Mouse (Mus musculus): ENCODE data around the gene Nrp1.

Gene Nrp1

DNA sequence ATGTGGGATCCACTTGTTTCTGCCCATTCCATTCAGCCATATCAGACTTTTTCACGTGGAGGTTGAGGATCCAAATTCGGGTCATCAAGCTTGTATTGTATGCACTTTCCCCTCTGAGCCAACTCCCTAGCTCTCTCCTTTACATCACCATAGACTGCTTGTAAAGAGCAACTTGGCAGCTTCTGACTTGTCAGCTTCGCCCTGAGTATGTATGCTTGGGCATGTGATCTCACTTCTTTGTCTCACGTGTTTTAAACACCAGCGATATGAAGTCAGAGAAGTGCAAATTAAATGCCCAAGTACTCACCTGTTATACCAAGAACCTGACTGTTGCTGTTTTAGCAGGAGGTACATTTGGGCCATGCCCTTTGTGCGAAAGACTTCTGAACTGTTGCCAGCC lies 12.6 kb downstream of the Nrp1 start:
- DNase-seq (ENCODE audit: low read depth, low spot score), result no peak

DNA sequence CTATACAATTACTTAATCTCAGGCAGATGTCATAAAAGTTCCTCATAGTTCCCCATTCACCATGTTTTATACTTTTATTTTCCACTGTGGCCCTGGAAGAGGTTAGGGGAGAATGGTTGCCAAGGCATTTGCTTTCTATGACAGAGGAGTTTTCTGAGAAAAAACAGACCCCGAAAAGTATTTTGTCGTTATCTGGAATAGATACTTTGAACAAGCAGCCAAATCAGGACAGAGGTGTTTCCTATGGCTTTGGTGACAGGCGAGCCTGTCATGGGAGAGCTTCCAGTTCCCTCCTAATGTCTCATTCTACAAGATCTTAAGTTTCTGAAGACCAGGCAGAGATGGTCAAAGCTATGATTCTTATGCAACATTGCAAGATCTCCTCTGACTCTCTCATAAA lies 13.4 kb downstream of the Nrp1 start:
- no peak for DNase-seq (ENCODE audit: low read depth, low spot score)

DNA sequence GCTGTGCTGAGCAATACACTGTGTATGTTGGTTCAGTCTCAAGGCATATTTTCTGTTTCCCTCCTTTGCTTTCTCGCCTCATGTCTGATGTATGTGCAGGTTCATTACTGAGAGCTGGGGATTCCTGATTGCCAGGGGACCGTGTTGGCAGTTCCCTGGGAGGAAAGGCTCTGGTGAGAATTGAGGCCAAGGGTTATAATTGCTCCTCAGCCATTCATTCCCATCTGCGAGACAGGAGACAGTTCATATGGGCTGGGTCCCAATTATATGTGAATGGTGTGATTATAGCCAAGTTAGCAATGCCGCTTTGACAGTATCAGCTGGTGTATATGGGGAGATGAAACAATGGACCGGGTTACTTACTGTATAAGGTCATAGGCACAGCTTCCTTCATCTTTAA lies 14.3 kb downstream of the Nrp1 start:
- no peak for DNase-seq (ENCODE audit: low read depth, low spot score)

DNA sequence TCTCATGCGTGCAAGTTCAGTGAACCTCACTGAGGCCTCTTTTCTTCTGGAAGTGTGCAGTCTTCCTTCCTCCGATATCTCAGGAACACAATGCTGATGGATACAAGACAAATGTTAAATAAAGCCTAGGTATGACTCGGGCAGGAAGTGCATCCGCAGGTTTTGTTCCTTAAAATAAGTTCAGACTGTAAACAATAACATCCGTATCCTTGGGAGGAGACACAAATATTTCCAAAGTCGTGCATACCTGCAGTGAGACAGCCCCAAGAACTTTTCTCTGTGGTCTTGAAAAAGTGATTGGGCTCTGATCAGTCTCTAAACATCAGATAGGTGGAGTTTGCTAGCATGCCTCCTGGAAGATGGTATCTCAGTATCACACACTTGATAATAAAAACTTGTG lies 15.0 kb downstream of the Nrp1 start:
- DNase-seq (ENCODE audit: low read depth, low spot score), result no peak

DNA sequence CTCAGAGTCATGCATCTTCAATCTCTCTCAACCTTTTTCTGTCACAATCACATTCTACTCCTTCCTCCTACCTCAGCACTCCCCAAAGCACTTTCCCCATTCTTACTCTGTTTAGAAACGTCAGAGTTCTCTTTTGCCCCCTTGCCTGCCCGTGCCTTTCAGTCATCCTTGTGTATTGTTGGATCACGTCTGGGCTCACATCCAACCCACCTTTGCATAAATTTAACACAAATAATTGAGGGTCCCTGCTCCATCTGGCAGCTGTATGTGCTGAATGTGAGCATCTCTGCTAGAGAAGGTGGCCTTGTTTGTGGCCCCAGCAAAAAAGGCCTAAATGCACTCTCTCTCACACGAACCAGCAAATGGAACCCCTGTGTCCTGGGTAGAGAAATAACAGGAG lies 16.9 kb downstream of the Nrp1 start:
- DNase-seq (ENCODE audit: low read depth, low spot score), result no peak

DNA sequence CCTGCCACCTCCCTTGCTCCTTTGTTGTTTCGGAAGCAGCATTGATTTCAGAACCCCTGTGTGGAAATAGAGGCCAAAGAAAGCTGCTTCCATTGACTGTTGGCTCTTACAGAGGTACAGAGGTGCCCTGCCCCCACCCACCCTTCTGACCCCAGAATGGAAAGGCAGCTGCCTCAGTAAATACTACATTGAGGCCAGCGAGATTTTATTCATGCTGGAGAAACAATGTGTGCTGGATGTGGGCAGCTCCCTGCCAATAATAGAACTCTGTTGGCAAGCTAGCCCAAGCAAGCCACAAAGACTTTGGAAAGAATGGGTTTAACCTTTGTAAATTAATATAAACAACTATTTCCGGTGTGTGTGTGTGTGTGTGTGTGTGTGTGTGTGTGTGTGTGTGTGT lies 24.8 kb downstream of the Nrp1 start:
- DNase-seq (ENCODE audit: low read depth, low spot score), result no peak

DNA sequence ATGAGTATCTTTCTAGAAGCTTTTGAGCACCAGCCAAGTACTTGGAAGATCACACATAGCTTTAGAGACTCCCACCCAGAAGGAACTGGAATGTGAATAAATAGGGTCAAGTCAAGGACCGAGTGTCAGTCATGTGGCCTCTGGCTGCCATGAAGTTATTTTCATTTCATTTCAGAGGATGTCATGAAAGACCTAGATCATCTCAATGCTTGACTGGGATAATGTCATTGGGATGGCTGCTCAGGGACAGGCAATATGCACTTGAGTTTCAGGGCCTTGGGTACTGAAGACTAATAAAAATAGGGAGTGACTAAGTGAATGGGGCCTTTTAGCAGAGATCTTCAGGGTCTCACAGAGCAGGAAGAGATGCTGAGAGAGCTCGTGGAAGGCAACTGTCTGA lies 26.0 kb downstream of the Nrp1 start:
- no peak for DNase-seq (ENCODE audit: low read depth, low spot score)

DNA sequence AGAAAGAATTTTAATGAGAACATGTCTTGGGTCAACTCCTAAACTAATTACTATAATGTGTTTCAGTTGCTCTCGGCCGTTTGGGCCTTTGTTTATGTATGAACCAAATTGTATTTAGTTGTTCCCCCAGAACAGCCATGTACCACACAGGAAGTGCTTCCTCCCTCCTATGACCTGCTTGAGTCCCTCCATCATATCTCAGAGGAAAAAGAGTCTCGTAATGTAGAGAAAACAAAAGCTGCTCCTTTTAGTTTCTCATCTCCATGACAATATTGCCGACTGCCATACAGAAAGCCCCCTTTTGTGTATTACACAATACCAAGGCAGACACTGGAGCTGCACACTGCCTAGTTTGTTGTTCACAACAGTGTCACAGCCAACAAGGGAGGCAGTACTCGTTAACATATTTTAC lies 26.5 kb downstream of the Nrp1 start:
- DNase-seq (ENCODE audit: low read depth, low spot score), result no peak

DNA sequence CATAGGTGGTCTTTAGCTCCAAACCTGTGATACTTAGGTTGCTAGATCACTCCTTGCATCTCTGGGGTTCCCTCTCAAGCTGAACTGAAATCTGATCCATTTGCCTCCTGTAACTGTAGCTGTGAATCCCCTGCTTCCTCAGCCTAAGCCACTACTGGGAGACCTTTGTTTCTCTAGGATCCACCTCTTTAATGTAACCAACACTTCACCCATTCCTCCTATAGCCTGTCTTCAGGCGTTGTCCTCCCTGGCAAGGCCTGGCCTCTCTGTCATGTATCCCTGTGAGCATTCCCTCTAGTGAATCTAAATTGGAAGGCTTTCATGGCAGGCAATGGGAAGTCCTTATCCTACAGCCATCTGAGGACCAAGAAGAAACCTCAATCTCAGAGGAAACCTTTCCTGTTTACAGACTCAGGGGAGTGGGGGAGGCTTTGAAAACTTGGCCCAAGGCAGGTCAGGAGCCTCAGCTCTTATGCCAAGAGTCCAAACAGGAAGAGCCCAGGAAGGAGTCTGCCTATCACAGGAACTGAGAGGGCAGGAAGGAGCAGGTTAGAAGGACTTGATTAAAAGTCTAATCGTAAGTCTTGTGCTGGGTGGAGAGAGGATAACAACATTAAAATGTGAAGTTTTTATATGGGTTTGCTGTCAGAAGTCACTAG lies 28.7 kb downstream of the Nrp1 start:
- DNase-seq (ENCODE audit: low read depth, low spot score), result no peak

DNA sequence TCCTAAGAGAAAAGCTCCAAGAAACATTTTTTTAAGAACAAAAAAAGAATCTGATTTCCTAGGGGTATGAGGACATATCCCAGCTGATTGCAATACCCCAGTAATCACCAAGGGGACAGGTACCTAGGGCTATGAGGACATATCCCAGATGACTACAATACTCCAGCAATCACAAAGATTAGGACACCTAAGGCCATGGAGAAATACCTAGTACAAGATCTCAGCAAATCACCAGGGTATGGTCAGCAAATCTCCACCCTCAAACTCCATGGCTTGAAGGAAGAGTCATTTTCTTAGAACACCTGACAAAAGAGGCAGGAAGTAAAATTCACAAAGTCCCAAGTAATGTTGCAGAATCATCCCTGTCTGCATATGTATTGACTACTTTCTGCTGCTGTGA lies 32.4 kb downstream of the Nrp1 start:
- no peak for DNase-seq (ENCODE audit: low read depth, low spot score)

DNA sequence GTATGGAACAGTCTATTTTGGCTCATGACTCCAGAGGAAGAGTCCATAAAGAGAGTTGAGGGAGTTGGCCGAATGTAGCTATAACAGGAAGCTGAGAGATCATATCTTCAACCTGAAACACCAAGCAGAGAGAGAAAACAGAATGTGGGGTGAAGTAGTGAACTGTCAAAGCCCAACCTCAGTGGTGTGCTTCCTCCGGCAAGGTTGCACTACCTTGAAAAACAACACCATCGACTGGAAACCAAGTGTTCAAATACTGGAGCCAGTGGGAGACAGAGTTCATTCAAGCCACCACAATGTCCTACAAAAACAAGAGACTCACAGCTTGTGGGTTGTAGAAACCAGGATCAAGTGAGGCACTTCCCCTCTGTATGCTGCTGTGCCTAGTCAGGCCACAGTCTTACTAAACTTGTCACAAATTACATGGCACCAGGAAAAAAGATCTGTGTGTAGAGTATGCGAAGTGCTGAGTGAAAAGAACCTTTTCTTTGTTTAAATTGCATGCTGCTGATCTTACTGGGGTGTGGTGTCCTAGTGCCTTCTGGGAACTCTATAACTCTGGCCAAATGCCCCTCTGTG lies 32.9 kb downstream of the Nrp1 start:
- DNase-seq (ENCODE audit: low read depth, low spot score), result no peak

DNA sequence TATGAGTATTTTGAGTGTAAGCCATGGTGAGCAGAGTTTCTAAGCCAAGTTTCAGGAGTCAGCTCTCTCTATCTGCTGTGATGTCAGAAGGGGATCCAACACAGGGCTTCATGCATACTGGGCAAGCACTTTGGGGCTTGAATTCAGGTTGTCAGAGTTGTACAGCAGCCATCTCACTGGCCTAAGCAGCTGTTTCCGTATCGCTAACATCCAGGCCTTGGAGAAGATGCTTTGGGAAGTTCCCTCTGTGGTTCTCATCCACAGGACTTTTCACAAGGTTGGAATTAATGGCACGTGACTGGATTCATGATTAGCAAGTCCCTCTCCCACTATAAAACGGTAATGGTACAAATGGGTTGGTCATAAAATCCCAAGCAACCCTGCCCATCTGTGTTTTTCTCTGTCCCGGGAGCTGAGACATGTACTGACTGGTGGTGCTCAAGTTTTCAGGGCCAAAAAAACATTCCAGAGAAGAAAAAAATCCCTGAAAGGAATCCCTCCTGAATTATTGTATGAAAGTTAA lies 36.3 kb downstream of the Nrp1 start:
- no peak for DNase-seq (ENCODE audit: low read depth, low spot score)

DNA sequence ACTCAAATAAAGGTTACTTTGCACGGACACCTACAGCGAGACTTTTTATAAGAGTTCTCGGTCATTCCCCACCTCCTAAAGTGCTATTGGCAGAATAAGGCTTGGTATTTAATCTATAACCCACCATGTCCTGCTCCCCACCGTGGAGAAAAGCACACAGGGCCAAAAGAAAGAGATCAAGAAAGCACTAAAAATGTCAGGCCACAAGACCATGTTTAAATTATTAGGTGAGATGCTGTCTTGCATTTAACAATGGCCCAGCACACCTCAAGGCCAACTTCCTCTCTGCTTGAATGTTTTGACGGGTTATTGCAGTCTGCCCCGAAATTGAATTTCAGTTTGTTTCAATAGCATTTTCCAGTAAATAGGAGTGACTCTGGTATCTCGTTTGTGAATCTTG lies 38.6 kb downstream of the Nrp1 start:
- no peak for DNase-seq (ENCODE audit: low read depth, low spot score)

DNA sequence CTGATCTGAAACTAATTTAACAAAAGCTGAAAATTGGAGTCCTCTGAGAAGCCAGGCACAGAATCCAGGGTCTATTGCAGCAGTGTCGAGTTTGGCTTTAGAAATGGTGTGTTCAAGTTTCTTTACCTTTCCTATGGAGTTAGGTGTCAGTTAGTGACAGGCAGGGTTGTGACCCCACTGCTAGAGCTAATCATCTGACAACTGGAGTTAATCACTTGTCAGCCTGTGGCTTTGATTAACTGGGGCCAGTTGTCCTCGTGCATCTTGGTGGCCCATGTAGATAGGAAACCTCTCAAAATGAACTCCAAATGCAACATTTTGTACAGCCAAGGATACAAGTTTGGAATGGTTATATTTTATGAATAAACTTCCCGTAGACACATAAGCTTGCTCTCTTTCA lies 39.0 kb downstream of the Nrp1 start:
- no peak for DNase-seq (ENCODE audit: low read depth, low spot score)

DNA sequence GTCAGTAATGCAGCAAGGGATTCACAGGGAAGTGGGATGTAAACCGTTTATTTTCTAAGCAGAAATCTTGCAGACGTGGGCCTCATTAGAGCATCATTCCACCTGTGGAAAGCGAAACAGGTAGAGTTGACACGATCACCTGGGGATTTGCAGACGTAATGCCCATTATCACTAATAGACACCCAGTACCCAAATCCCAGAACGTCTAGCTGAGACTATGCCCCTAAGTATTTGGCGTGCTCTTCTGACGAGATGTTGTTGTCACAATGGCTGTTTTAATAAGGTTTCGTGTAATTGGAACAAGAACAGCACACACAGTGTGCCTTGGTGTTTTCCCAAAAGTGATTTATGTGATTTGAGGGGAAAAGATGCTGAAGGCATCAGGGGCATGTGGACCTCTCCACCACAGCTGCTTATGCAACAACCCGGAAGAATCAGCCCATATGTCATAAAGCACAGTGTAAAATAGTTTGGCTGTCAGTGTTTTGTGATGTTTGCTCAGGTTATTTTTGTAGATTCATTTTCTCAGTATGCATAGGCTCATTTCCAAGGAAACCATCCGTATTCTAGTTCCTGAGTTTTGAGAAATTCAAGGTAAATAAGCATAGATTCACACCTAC lies 40.2 kb downstream of the Nrp1 start:
- no peak for DNase-seq (ENCODE audit: low read depth, low spot score)

DNA sequence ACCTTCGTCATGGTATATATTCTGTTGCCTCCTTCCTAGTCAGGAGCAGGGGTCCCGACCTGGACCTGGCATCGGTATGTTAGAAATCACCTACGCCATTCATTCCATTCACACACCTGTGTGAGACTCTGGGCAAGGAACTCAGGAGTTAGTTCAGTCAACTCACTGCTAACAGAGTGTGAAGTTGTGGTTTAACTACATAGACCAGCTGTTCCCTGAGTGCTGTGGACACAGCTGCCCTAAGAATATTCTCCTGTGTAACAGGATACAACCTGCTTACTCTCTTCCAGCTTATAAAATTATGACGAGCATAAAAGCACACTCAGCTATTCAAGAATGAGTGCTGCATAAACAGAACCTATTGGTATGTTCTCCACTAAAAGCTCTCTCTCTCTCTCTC lies 41.9 kb downstream of the Nrp1 start:
- DNase-seq (ENCODE audit: low read depth, low spot score), result no peak

DNA sequence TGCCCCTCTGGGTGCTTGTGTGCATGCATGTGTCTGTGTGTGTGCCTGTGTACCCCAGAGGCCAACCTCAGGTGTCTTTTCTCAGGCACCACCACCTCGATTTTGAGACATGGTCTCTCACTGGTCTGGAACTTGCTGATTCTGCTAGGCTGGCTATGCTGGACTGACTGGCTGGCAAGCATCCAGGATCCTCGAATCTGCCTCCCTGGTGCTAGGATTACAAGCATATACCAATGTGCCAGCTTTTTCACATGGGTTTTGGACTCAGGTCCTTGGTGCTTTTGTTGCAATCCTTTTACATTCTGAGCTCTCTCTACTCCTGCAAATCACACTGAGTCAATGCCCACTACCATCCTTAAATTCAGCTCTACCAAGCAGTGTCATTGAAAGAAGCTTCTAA lies 46.5 kb downstream of the Nrp1 start:
- DNase-seq (ENCODE audit: low read depth, low spot score), result no peak

DNA sequence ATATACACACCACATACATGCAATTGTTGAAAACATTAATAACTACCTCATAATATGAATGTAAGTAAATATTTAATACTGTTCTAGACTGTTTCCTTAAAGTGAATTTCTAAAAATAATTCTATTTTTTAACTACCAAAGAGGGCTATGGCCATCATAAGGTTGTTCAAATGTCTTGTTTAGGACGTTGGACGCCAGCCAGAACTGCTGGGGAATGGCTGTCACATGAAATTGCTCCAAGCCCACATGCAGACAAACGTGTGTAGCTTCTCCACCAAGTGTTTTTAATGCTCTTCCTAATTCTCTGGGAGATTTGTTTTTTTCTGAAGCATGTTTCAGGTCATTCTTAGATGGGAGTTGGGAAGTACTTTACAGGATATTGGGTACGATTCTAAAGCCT lies 55.0 kb downstream of the Nrp1 start:
- no peak for DNase-seq (ENCODE audit: low read depth, low spot score)

DNA sequence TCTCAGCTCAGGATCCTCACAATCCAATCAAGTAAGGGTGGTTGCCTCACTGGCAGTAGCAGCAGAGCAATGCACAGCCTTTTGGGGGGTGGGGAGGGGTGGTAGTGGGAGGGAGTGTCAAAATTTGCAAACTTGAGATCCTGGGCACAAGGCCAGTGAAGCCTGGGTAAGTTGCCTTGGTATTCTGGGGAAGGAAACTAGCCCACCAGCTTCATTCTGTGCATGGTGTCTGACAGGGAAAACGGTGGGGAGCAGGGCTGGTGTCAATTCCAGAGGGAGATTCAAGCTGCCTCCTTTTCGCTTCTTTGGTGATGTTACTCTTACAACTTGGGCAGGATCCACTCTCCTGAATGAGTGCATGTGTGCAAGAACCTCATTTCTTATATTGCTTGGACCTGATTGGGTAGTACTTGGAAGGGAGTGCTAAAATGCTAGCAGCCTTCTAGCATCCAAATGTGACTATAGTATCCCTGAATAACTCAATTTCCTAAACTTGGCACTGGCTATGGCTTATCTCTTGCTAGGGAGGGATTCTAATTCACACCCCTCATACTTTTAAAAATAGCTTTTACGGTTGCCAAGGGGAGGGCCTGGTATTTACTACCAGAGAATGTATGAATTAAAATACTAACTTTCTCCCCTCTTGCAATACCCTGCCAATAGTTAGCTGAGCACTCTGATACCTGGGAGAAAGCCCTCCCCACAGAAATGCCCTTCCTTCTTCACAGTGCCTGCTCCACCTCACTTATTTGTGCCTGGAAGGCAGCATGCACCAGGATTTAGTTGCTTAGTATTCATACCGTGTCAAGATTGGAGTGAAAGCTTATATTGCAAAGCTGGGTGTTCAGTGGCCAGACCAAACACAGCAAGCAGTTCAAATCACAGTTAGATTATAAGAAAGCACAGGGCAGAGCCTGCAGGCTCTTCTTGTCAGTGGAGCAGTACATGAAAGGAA lies 57.6 kb downstream of the Nrp1 start:
- peak; percentile 82 for DNase-seq (ENCODE audit: low read depth, low spot score)

DNA sequence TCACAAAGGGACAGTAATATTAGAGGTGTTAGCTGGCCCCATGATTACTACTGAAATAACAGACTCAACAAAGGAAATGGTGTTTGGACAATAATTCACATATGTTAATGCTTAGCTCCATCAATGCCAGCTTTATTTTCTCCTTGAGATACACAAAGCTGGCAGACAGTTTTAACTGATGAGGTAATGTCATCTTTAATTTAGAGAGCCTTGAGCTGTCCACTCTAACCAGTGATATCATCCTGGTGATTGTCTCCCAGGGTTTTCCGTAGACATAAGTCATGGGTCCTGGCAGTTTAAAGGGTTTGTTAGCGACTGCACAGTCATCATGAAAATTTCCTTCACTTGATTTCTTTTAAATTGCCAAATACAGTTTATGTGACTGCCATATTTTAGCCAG lies 58.5 kb downstream of the Nrp1 start:
- DNase-seq (ENCODE audit: low read depth, low spot score), result no peak

DNA sequence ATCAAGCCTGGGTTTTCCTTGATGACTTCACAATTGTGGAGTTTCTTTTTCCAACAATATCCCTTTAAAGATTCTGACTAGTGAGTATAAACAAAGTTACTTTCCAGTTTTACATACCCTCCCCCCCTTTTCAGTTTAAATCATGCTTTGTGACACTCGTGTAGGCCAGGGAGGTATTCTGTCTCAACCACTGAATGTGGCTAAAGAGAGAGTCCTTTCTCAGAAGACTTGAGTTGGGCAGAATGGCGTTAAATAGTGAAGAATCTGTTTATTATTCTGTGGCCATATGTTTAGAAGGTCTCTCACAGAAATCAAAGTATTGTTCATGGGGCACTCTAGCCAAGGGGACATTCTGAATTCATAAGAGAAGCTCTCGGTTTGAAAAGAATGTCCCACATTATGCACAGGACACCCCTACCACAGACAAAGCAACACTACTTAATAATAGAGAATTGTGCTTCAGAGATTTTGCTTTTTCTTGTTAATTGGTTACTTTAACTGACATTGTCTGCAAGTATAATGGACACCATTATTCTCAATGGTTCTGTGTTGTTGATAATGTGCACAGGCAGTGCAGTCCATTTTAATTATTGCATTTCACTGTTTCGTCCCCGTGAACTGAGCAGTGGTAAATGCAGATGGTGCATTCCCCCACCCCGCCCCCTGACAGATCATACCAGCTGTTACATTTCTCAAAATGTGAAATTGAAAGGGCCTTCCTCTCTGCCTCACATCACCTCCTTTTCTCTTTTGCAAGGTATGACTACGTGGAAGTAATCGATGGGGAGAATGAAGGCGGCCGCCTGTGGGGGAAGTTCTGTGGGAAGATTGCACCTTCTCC lies 59.8 kb downstream of the Nrp1 start:
- DNase-seq (ENCODE audit: low read depth, low spot score), result no peak

Measured in brain, embryonic 18.5 days (tissue).